Mouse (Mus musculus) T-helper 2 cell (primary cell): ENCODE results near the gene Vash2.

Source experiments
- in situ Hi-C: fragments of 300-600 bp; cut with MboI, MseI; formaldehyde crosslinking; loops from one replicate; pipeline ENCODE4 v1.15.1; 2025; ENCODE audit warnings: high pct_unique_total_duplicates

Vash2 gene

GRCm38 (mm10) chr1:190976887-190977573 lies 2.1 kb downstream of the Vash2 start:
- in situ Hi-C loops = no loop called here

- in situ Hi-C loops = no loop called here
Measured at GRCm38 (mm10) chr1:190974833-190975232, 4.3 kb downstream of the Vash2 start.

GRCm38 (mm10) chr1:190974191-190974590 lies 4.9 kb downstream of the Vash2 start:
- in situ Hi-C loops = no loop called here

GRCm38 (mm10) chr1:190972612-190973192 lies 6.4 kb downstream of the Vash2 start:
- in situ Hi-C loops = no loop called here

GRCm38 (mm10) chr1:190971708-190972610 lies 7.1 kb downstream of the Vash2 start:
- in situ Hi-C loops = no loop called here

GRCm38 (mm10) chr1:190968010-190968409 lies 11.1 kb downstream of the Vash2 start:
- in situ Hi-C loops = no loop called here

- in situ Hi-C loops = no loop called here
Measured at GRCm38 (mm10) chr1:190964992-190965780, 13.9 kb downstream of the Vash2 start.

GRCm38 (mm10) chr1:190962760-190963159 lies 16.3 kb downstream of the Vash2 start:
- in situ Hi-C loops = no loop called here

- in situ Hi-C loops = no loop called here
Measured at GRCm38 (mm10) chr1:190958821-190959220, 20.3 kb downstream of the Vash2 start.

GRCm38 (mm10) chr1:190953009-190953408 lies 26.1 kb downstream of the Vash2 start:
- in situ Hi-C loops = loop anchor here (5.0 kb wide), 1 partner anchor 39 kb away; no protein-coding TSS in a partner anchor

- in situ Hi-C loops = loop anchor here (5.0 kb wide), 1 partner anchor 41 kb away; no protein-coding TSS in a partner anchor
Measured at GRCm38 (mm10) chr1:190951014-190951413, 28.1 kb downstream of the Vash2 start.

GRCm38 (mm10) chr1:190948846-190949245 lies 30.2 kb downstream of the Vash2 start:
- in situ Hi-C loops = no loop called here

- in situ Hi-C loops = no loop called here
Measured at GRCm38 (mm10) chr1:190948439-190948838, 30.7 kb downstream of the Vash2 start.

GRCm38 (mm10) chr1:190947986-190948385 lies 31.1 kb downstream of the Vash2 start:
- in situ Hi-C loops = no loop called here

- in situ Hi-C loops = no loop called here
Measured at GRCm38 (mm10) chr1:190944109-190944760, 34.9 kb downstream of the Vash2 start.

- in situ Hi-C loops = no loop called here
Measured at GRCm38 (mm10) chr1:190939803-190940202, 39.3 kb downstream of the Vash2 start.

GRCm38 (mm10) chr1:190930181-190930580 lies 48.9 kb downstream of the Vash2 start:
- in situ Hi-C loops = no loop called here

- in situ Hi-C loops = no loop called here
Measured at GRCm38 (mm10) chr1:190929010-190929695, 49.9 kb downstream of the Vash2 start.

GRCm38 (mm10) chr1:190928370-190929009 lies 50.6 kb downstream of the Vash2 start:
- in situ Hi-C loops = no loop called here
